Mouse (Mus musculus) heart, postnatal 36 days (tissue): ENCODE results near the gene Capn3. TPM values are rescaled to one million over a fixed set of nuclear protein-coding genes. Genes with fewer than 3 reads are reported as not detected.

Source experiments
- DNase-seq, 2 experiments: peaks; one replicate each; pipeline ENCODE4 v3.0.0; 2021 to 2022
- intact Hi-C: fragments of 180-260 bp; cut with DNase I; formaldehyde crosslinking; loops from one replicate; pipeline ENCODE4 v1.15.1; 2025
- total RNA-seq, 2 experiments: library from RNA; stranded (reverse); gene quantifications; 2 replicates each; pipeline ENCODE4 v1.2.3; 2021

Gene Capn3
- total RNA-seq, 2 experiments from 2014 or later = 0.69 to 1.7 TPM

- intact Hi-C loops = loop anchor here (2.0 to 10.0 kb wide), 2 partner anchors 388 to 626 kb away; partner anchors contain the start of gene Tgm7
- DNase-seq = peak; percentile 68 to 80
Observed at GRCm38 (mm10) chr2:120478600-120478999, 22.8 kb downstream of the Capn3 start.

- no peak for DNase-seq
- intact Hi-C loops = loop anchor here (2.0 to 5.0 kb wide), 2 partner anchors 125 to 189 kb away; partner anchors contain the start of genes Haus2 and Lrrc57
Observed at GRCm38 (mm10) chr2:120481921-120482320, 26.1 kb downstream of the Capn3 start.

GRCm38 (mm10) chr2:120482506-120483389 is 26.9 kb downstream of the Capn3 start:
- intact Hi-C loops = loop anchor here (5.0 kb wide), 1 partner anchor 125 kb away; the partner anchor contains the start of genes Haus2 and Lrrc57

GRCm38 (mm10) chr2:120484241-120484640 is 28.4 kb downstream of the Capn3 start:
- intact Hi-C loops = loop anchor here (5.0 kb wide), 1 partner anchor 123 kb away; the partner anchor contains the start of genes Haus2 and Lrrc57

More at GRCm38 (mm10) chr2:120482506-120483389, 26.9 kb downstream of the Capn3 start:
- no peak for DNase-seq

GRCm38 (mm10) chr2:120493254-120493653 is 37.4 kb downstream of the Capn3 start:
- intact Hi-C loops = no loop called here

More at GRCm38 (mm10) chr2:120484241-120484640, 28.4 kb downstream of the Capn3 start:
- no peak for DNase-seq

GRCm38 (mm10) chr2:120496511-120496910 is 40.7 kb downstream of the Capn3 start:
- intact Hi-C loops = no loop called here
- no peak for DNase-seq

More at GRCm38 (mm10) chr2:120493254-120493653, 37.4 kb downstream of the Capn3 start:
- DNase-seq = no peak

- intact Hi-C loops = no loop called here
- DNase-seq = no peak
Observed at GRCm38 (mm10) chr2:120499971-120500471, 44.2 kb downstream of the Capn3 start.

- intact Hi-C loops = no loop called here
- DNase-seq = no peak
Observed at GRCm38 (mm10) chr2:120501136-120501918, 45.5 kb downstream of the Capn3 start.

- intact Hi-C loops = no loop called here
- DNase-seq = no peak
Observed at GRCm38 (mm10) chr2:120501931-120502604, 46.2 kb downstream of the Capn3 start.

GRCm38 (mm10) chr2:120502605-120502990 is 46.8 kb downstream of the Capn3 start:
- intact Hi-C loops = no loop called here
- DNase-seq = peak in 1 of 2 experiments; percentile 30

- no peak for DNase-seq
- intact Hi-C loops = no loop called here
Observed at GRCm38 (mm10) chr2:120503094-120503493, 47.3 kb downstream of the Capn3 start.

- intact Hi-C loops = no loop called here
- no peak for DNase-seq
Observed at GRCm38 (mm10) chr2:120503992-120504391, 48.2 kb downstream of the Capn3 start.

GRCm38 (mm10) chr2:120514181-120514580 is 58.4 kb downstream of the Capn3 start:
- intact Hi-C loops = no loop called here

GRCm38 (mm10) chr2:120518547-120519210 is 62.9 kb downstream of the Capn3 start:
- no peak for DNase-seq

More at GRCm38 (mm10) chr2:120514181-120514580, 58.4 kb downstream of the Capn3 start:
- DNase-seq = no peak

GRCm38 (mm10) chr2:120526771-120527170 is 71.0 kb downstream of the Capn3 start:
- intact Hi-C loops = no loop called here
- DNase-seq = no peak

More at GRCm38 (mm10) chr2:120518547-120519210, 62.9 kb downstream of the Capn3 start:
- intact Hi-C loops = no loop called here

- intact Hi-C loops = no loop called here
- DNase-seq = no peak
Observed at GRCm38 (mm10) chr2:120529531-120529930, 73.7 kb downstream of the Capn3 start.

- no peak for DNase-seq
- intact Hi-C loops = loop anchor here (2.0 to 5.0 kb wide), 2 partner anchors 76 to 140 kb away; partner anchors contain the start of genes Haus2 and Lrrc57
Observed at GRCm38 (mm10) chr2:120531223-120531622, 75.4 kb downstream of the Capn3 start.

GRCm38 (mm10) chr2:120539333-120539732 is 83.5 kb downstream of the Capn3 start:
- peak; percentile 24 to 37 for DNase-seq
- intact Hi-C loops = no loop called here

GRCm38 (mm10) chr2:120539778-120540208 is 84.0 kb downstream of the Capn3 start:
- intact Hi-C loops = loop anchor here (2.0 kb wide), 1 partner anchor 23 kb away; the partner anchor contains the start of gene Zfp106
- peak; percentile 69 to 78 for DNase-seq
